Mouse (Mus musculus) urinary bladder, postnatal 25 days (tissue): ENCODE data around the gene Hand2.

Source experiments
- DNase-seq: peaks from one replicate; pipeline ENCODE4 v3.0.0; 2022; ENCODE audit warnings: low spot score

The Hand2 gene

DNA sequence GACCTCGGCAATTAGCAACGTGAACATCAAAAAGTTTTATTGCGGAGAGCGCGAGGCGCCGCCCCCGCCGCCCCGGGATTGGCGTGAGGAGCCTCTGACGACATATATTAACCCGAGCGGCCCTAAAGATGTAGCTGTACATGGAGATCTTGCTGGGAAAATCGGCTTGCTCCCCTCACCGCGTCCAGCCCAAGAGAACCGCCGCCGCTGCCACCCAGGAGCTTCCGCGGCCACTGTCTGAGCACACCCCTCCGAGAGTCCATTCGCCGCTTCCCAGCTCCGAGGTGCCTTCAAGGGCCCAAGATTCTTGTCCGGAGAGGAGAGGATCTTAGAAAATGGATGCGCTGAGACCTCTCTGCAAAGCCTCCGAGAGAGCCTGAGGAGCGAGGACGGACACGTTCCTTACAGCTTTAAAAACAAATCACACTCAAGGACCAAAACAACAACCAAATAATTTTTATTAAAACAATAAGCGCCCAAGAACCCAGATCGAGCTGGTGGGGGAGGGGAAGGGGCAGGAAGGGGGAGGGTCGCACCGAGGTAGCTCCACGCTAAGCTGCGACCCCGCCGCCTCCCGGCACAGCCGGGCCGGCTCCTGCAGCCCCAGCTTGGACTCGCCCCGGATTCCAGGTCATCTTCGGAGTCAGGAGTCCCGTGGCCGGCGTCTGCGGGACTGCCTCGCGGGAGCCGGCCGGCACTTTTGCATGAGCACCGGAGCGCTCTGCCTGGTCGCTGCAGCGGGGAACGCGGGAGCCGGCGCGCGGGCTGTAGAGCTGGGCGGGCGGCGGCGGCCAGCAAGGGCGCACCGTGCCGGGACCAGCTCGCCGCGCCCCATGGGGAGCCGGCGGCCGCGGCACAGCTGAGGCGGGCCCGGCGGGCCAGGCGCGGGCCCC lies at the start of gene Hand2:
Gene Hand2, plus strand, starts transcription at position 133 of the 893 bp plus-strand sequence.
- peak; percentile 43 for DNase-seq

GRCm38 (mm10) chr8:57273055-57273454 lies 47.7 kb upstream of the Hand2 start:
- DNase-seq = no peak

GRCm38 (mm10) chr8:57293441-57293840 lies 27.3 kb upstream of the Hand2 start:
- no peak for DNase-seq

DNA sequence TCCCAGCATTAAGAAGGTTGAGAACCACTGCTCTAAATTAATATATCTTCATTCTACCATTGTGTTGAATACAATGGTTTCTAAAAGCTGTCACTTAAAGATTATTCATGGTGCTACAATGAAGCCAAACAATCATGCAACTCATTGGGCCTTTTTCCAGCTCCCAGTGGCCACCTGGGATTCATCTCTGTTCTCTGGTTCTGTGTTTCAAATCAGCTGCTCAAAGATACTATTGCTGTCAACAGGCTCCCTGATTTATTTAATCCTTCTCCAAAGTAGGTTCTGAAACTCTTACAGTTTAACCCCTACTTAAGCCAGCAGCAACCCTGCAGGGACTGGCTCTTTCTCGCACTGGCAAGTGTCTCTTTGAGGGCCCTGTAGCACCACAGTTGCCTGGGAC lies 17.3 kb upstream of the Hand2 start:
- DNase-seq = no peak

- DNase-seq = no peak
Measured at GRCm38 (mm10) chr8:57304944-57305343, 15.8 kb upstream of the Hand2 start.

DNA sequence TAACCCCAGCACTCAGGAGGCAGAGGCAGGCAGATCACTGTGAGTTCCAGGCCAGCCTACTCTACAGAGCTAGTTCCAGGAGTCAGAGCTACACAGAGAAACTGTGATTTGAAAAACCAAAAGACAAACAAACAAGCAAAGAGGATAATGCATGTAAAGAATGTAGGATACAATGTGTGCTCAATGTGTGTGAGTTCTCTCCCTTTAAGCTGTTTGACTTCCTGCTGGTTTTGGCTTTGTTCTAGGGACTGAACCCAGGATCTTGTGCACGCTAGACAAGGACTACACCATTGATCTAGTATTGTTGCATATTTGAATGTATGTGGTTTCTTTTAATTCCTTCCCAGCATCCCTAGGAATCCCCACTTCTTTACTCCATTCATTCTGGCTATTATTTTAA lies 14.3 kb upstream of the Hand2 start:
- DNase-seq = no peak

- no peak for DNase-seq
Measured at GRCm38 (mm10) chr8:57309844-57310485, 10.8 kb upstream of the Hand2 start.

GRCm38 (mm10) chr8:57312031-57312981 lies 8.5 kb upstream of the Hand2 start:
- DNase-seq = peak; percentile 11

GRCm38 (mm10) chr8:57313583-57313982 lies 7.2 kb upstream of the Hand2 start:
- DNase-seq = no peak

DNA sequence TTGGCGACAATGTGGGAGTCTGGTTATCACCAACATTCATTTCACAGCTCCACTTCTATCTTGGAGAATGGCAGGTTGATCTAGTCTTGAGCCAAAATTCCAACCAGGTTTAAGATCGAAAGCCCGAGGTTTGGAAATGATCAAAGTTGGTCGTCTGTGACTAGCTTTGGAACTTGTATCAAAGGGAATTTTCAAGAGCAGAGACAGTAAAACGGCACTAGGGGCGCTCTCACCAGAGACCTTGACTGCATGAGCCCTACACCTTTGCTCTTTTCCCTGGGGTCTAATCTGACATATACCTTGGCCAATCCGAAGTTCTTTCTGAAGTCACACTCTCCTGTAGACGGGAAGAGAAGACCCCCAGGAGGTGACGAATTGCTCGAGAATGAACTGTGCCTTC lies 6.6 kb upstream of the Hand2 start:
- no peak for DNase-seq

GRCm38 (mm10) chr8:57315471-57315870 lies 5.3 kb upstream of the Hand2 start:
- no peak for DNase-seq

DNA sequence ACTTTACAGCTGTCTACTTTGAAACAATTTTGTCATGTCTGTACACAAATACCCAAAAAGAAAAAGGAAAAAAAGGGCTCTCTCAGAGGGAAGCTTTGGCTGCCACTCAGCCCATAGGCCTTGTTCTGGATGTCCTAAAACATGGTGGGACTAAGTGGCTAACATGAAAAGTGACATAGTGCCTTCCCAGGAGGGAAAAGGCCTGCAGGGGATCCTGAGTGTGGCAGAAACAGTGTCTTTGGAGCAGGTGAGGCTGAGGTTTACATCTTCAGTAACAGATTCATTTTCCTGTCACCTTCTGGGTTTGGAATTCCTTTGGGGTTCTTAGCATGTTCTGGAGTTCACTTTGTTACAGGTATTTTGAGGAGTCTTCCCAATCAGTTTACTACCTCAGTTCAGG lies 3.7 kb upstream of the Hand2 start:
- no peak for DNase-seq

- no peak for DNase-seq
Measured at GRCm38 (mm10) chr8:57317890-57318480, 2.8 kb upstream of the Hand2 start.

DNA sequence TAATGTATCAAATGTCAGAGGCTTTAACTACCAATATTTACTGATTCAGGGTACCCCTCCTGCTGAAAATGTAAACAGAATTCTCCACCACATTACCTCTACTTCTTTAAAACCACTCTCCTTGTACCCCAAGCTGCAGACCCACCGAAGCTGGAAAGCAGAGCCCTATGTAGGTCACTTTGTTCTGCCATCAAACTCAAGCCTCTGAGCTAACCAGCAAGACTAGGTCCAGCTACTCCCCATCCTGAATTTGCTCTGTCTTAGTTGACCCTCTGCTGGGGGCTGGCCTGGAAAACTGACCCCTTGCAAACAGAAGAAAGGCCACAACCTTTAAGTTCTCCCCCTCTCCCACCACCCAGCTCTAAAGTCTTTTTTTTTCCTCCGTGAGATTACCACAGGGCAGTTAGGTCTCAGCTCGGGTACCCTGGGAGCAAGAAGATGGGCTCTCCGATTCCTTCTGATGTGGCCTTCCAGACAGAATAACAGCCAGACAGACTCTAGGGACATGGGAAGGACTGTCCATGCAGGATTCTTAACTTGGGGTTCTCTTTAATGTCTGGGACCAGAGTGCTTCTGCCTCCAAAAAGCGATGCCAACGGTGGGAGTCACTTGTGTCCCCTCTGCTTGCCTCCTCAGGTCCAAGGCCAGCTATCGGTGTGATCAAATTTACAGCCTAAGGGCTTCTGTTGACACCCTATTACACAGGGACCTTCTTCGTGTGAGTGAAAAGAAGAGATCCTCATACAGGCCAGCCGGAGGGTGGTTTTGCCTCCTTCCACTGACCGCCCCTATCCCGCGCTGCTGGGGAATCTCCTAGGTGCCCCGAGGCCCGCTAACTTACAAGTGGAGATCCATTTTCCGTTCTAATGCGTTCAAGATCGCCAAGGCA lies 1.4 kb upstream of the Hand2 start:
- no peak for DNase-seq

DNA sequence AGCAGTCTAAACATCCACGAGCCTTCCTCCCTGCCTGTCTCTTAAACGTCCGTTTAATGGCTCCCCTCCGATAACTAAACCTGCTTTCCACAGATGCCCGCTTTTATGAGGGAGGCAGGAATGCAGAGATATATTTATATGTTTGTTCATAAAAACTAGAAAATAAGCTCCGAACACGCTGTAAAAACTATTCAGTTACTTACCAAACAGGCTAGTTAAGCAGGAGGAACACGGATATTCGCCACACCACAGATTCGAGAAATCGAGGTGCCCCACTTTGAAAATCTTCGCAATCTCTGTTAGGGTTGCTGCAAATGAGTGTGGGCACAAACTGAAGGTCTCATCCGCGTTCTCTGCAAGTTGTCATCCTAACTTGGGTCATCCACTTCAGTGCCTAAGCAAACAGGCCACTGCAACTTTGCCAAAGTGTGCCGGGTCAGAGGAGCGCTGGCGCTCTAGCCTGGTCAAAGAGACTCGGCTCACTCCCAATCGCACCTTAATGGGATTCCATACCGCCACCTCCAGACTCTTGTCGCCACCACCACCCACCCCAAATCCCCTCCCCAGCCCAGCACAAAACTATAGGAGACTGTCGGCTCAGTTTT lies 700 bp upstream of the Hand2 start:
- DNase-seq = peak; percentile 7

DNA sequence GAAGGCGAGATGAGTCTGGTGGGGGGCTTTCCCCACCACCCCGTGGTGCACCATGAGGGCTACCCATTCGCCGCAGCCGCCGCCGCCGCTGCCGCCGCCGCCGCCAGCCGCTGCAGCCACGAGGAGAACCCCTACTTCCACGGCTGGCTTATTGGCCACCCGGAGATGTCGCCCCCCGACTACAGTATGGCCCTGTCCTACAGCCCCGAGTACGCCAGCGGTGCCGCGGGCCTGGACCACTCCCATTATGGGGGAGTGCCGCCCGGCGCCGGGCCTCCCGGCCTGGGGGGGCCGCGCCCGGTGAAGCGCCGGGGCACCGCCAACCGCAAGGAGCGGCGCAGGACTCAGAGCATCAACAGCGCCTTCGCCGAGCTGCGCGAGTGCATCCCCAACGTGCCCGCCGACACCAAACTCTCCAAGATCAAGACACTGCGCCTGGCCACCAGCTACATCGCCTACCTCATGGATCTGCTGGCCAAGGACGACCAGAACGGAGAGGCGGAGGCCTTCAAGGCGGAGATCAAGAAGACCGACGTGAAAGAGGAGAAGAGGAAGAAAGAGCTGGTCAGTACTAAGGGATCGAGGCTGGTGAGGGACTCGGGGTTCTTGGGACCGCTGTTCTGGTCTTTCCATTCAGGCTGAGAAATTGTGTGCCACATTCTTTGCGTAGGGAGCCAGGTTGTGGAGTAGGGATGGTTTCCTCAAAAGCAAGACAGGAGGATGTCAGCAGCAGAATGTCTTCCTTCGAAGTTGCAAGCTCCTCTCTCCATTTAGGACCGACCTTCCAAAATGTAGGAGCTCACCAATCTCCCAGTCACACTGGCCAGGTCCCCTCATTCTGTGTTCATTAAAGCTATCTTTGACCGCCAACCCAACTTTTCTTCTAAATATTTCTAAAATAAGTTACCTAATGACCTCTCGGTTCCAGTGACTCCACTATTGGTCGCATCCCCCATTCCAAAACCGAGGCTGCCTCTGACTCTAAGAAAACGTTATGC lies 1.4 kb downstream of the Hand2 start:
- peak; percentile 31 for DNase-seq

DNA sequence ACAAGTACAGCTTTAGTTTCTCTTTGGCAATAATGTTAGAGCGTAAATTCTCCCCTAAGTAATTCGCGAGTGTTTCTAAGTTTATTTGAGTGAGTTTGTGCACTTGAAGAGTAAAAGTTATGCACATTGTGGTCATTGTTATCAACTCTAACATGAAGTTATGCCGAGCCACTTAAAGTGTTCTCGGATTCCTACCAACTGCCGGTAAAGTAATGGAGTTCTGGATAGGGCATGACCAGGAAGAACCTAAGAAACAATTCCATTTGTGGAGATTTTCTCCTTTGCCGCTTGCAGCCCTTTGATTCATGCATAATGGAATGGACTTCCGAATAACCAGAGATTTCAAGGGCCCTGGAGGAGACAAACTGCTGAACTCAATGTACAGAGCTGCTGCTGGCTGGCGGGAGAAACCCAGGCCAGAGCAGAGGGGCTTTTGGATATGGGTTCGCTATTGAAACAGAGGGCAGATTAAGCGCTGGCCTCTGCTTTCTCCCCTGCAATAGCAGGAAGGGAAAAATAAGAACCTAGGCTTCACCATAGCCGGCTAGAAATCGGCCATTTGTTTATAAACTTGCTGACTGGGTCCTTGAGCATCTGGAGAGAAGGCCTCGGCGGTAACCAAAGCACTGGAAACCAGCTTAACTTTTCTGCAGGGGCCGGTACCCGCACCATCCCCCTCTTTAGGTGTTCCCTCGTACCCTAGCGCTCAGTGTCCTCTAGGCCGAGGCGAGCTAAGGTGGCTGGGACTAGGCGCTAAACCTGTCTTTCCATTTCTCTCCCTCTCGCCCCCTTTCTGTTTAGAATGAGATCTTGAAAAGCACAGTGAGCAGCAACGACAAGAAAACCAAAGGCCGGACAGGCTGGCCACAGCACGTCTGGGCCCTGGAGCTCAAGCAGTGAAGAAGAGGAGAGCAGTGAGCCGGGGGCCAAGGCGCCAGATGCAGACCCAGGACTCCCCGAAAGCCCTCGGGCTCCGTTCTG lies 2.5 kb downstream of the Hand2 start:
- DNase-seq = no peak

DNA sequence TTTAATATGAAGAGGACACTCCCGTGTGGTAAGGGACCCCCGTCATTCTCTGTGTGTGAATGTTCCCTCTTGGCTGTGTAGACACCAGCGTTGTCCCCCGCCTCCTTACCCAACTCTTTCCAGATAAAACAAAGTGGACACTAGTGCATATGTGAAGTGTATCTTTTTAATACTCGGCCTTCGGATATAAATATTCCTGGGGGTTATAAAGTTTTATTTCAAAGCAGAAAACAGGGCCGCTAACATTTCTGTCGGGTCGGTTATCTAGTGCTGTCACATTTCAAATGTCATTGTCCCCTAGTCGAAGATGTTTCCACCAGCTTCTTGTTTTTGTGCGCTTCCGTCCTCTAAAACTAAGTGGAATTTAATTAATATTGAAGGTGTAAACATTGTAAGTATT lies 3.3 kb downstream of the Hand2 start:
- no peak for DNase-seq
